Mouse (Mus musculus) lung, adult 2 months (tissue): ENCODE measurements around the gene Hist1h2bc. TPM values are rescaled to one million over a fixed set of nuclear protein-coding genes. Genes with fewer than 3 reads are reported as not detected.
A peak's percentile ranks its signal among the peaks of the same experiment; 100 is the strongest.

ENCODE experiments used
- DNase-seq: peaks from one replicate; pipeline ENCODE4 v3.0.0; 2022
- H3K4me1 ChIP-seq: fragments of 200-500 bp; 2 replicates; pipeline ENCODE4 v1.6.1; 2011; ENCODE audit warnings: low read length; ENCODE audit not compliant: control insufficient read depth, insufficient read depth
- H3K4me3 ChIP-seq: fragments of 200-500 bp; replicated peaks from 2 replicates; pipeline ENCODE3; 2011; ENCODE audit warnings: low read depth, mild to moderate bottlenecking, control low read depth, low read length; ENCODE audit errors: extremely low read depth
- CTCF ChIP-seq: fragments of 200-500 bp; IDR thresholded peaks from 2 replicates; pipeline ENCODE4 v1.5.1; 2011; ENCODE audit warnings: mild to moderate bottlenecking, low read length, control low read depth; ENCODE audit not compliant: insufficient read depth
- POLR2A ChIP-seq: fragments of 200-500 bp; IDR thresholded peaks from 2 replicates; pipeline ENCODE4 v1.6.1; 2011; ENCODE audit warnings: low read depth, mild to moderate bottlenecking, control low read depth, low read length, borderline replicate concordance; ENCODE audit errors: extremely low read depth
- WGBS: fragments of 180-500 bp; shearing (Covaris S2); methylation state at CpG from one replicate; pipeline ENCODE4 v1.1.7; 2018; 5-methylcytosine and 5-hydroxymethylcytosine counted together
- polyA plus RNA-seq: library from polyadenylated mRNA; depleted of rRNA; stranded (reverse); fragments of >200 nt; gene quantifications from 2 replicates; pipeline ENCODE4 v1.2.3, GENCODE M21; 2012

Gene Hist1h2bc
- polyA plus RNA-seq, 1 experiment, result 142 TPM

DNA sequence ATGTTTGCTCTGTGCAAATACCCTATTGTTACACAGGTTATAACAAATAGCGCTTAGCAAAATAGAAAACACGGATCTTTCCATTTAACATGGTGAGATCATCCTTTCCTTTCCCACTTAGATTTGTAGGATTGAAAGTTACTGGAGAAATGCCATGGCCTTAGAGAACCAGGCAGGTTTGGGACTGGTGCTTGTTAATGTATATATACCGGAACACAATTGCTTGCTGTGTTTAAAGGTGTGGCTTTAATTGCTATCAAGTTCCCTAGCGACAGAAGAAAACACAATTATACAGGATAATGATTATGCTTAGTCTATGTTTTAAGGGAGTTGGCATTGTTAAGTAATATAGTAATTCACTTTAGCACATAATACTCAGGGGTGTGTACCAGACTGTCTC lies 3.2 kb downstream of the Hist1h2bc start:
- DNase-seq, result no peak
- no peak for TF ChIP-seq POLR2A
- no peak for TF ChIP-seq CTCF
- H3K4me1 ChIP-seq, result peaks cover 6% of the 10 kb centered on the region
- 46% methylated on average over 4 of the region's 4 CpGs for WGBS
- H3K4me3 ChIP-seq, result no peak overlapping the region

DNA sequence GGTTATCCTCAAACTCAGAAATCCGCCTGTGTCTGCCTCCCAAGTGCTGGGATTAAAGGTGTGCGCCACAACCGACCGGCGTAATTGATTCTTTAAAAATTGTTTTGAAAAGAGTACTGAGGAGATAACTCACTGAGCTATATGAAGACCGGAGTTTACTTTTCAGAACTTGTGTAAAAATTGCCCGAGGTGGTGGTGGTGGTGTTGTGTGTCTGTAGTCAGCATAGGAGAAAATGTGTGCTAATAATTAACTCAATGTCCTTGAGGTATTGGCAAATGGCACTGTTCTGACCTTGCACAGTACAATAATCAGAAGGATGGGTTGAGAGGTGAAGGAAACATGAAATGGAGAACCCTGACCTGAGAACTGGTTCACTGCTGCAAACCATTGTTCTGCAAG lies 3.9 kb downstream of the Hist1h2bc start:
- Histone ChIP-seq H3K4me3 (no peak overlapping the region), H3K4me1 (peaks cover 5% of the 10 kb centered on the region)
- DNase-seq, result no peak
- WGBS, result 88% methylated on average over 7 of the region's 7 CpGs
- no peak for TF ChIP-seq CTCF
- TF ChIP-seq POLR2A, result no peak

DNA sequence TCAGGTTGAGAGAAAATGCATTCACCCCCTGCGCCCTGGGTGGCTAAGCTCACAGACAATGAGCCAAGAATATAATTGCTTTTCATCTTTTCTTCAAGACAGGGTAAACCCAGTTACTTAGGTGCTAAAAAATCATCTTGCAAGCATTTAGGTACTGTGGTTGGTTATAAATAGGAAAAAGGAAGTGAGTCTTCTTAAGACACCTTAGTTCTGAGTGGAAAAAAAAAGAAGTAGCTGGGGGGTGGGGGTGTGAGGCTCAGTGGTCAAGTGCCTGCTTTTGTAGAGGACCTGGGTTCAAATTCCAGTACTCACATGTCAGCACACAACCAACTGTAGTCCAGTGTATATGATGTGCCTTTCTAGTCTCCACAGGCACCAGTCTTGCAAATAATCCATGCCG lies 5.0 kb downstream of the Hist1h2bc start:
- TF ChIP-seq CTCF (no peak), POLR2A (no peak)
- 97% methylated on average over 2 of the region's 2 CpGs for WGBS
- no peak for DNase-seq
- H3K4me1 ChIP-seq, result peaks cover 4% of the 10 kb centered on the region
- H3K4me3 ChIP-seq, result no peak overlapping the region

DNA sequence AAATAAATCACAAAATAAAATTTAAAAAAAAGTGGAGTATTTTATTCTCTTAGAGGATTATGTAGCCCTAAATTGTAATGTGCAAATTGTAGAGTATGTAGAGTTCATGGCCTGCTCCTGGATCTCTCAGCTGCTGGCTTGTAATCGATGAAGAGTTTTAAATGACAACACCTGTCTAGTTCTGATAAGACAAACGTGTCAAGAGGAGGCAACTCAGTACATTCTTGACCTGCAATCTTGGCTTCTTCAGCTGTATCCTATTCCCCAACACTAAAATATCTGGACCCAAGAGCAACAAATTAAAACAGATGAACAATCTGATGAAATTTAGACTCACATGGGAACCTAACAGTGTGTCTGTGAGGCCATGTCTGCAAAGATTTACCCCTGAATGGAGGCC lies 5.5 kb downstream of the Hist1h2bc start:
- no peak for DNase-seq
- WGBS, result 62% methylated on average over 2 of the region's 2 CpGs
- H3K4me1 ChIP-seq, result peaks cover 4% of the 10 kb centered on the region
- no peak overlapping the region for H3K4me3 ChIP-seq
- TF ChIP-seq POLR2A (no peak), CTCF (no peak)

GRCm38 (mm10) chr13:23693856-23694440 lies 9.9 kb downstream of the Hist1h2bc start:
- Histone ChIP-seq H3K4me1 (peaks cover 2% of the 10 kb centered on the region), H3K4me3 (no peak overlapping the region)
- 76% methylated on average over 6 of the region's 6 CpGs for WGBS
- TF ChIP-seq CTCF, result no peak
- TF ChIP-seq POLR2A, result no peak
- no peak for DNase-seq

DNA sequence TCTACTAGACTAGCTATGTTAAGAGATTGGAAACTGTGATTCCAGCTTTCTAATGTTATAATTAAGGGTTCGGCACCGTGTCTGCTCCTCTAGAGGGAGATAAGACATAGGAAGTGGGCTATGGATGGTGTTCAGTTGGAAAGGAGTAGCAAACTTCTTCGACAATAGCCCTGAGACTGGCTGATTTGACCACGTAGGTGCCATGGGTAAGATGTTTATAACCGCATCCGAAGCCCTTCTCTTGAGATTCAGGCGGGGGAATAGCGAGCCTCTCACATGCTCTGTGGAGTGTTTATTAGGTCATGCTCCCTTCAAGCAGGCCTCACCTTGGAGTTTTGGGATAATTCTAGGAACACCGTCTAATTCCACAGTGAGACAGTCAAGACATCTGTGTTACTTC lies 11.0 kb downstream of the Hist1h2bc start:
- H3K4me1 ChIP-seq, result peaks cover 2% of the 10 kb centered on the region
- no peak overlapping the region for H3K4me3 ChIP-seq
- TF ChIP-seq POLR2A, result no peak
- TF ChIP-seq CTCF, result no peak
- WGBS, result 91% methylated on average over 9 of the region's 9 CpGs
- no peak for DNase-seq

- no peak for DNase-seq
- peaks cover 2% of the 10 kb centered on the region for H3K4me1 ChIP-seq
- H3K4me3 ChIP-seq, result no peak within 1 kb of the TSS
- TF ChIP-seq POLR2A, result no peak
- TF ChIP-seq CTCF, result no peak
- 56% methylated on average over 13 of the region's 13 CpGs for WGBS
Observed at GRCm38 (mm10) chr13:23695514-23695913, 11.5 kb downstream of the Hist1h2bc start, which contains the start of gene Hist1h1t. Hist1h1t (plus strand) TSS chr13:23695814.

DNA sequence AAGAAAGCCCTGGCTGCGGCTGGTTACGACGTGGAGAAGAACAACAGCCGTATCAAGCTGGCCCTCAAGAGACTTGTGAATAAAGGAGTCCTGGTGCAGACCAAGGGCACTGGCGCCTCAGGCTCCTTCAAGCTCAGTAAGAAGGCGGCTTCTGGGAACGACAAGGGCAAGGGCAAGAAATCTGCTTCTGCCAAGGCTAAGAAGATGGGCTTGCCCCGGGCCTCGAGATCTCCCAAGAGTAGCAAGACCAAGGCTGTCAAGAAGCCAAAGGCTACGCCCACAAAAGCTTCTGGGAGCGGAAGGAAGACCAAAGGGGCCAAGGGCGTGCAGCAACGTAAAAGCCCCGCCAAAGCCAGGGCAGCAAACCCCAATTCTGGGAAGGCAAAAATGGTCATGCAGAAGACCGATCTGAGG lies 12.1 kb downstream of the Hist1h2bc start:
- 48% methylated on average over 15 of the region's 15 CpGs for WGBS
- TF ChIP-seq POLR2A, result no peak
- no peak for TF ChIP-seq CTCF
- DNase-seq, result no peak
- Histone ChIP-seq H3K4me3 (no peak overlapping the region), H3K4me1 (peaks cover 2% of the 10 kb centered on the region)

GRCm38 (mm10) chr13:23697491-23698299 lies 13.7 kb downstream of the Hist1h2bc start:
- peak overlapping the region; percentile 50 for H3K4me3 ChIP-seq
- 0 out of 2 replicates have a peak, but pooled peaks have one; percentile 16 for TF ChIP-seq POLR2A
- TF ChIP-seq CTCF, result peak; percentile 70
- DNase-seq, result no peak
- peaks cover 2% of the 10 kb centered on the region for H3K4me1 ChIP-seq
- under 1% methylated on average over 28 of the region's 32 CpGs for WGBS

DNA sequence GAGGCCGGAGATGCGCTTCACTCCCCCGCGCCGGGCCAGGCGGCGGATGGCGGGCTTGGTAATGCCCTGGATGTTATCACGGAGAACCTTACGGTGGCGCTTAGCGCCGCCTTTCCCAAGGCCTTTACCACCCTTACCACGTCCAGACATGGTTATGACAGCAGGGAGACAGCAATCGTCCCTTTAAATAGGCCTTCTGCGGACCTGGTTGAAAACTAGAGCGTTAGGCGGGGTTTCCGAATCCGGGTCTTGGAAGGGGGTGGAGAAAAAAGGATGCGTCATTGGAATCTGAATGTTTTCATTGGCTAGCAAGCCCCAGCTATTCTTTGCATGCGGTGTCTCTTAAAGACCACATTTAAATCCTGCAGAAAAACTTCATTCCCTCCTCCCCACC lies 14.3 kb downstream of the Hist1h2bc start, which contains the start of gene Hist1h4c:
Gene Hist1h4c, minus strand, starts transcription at position 155 of the 394 bp plus-strand sequence.
- peak; percentile 100 for DNase-seq
- Histone ChIP-seq H3K4me3 (peak within 1 kb of the TSS; percentile 50), H3K4me1 (peaks cover 2% of the 10 kb centered on the region)
- peak; percentile 100 for TF ChIP-seq POLR2A
- peak; percentile 17; the same call in 1 of the 2 replicates for TF ChIP-seq CTCF
- under 1% methylated on average over 22 of the region's 22 CpGs for WGBS
